Mouse (Mus musculus) kidney, adult 2 months (tissue): ENCODE measurements around the gene Galnt6. TPM values are rescaled to one million over a fixed set of nuclear protein-coding genes. Genes with fewer than 3 reads are reported as not detected.
A peak's percentile ranks its signal among the peaks of the same experiment; 100 is the strongest.

Experiments used
- DNase-seq: peaks from one replicate; pipeline ENCODE4 v3.0.0; 2021
- H3K27ac ChIP-seq: fragments of 200-500 bp; 2 replicates; pipeline ENCODE4 v1.5.1; 2012; ENCODE audit warnings: low read depth, low read length, control low read depth, inconsistent platforms; ENCODE audit not compliant: insufficient read depth
- H3K27me3 ChIP-seq: fragments of 200-500 bp; replicated peaks from 2 replicates; pipeline ENCODE4 v1.6.1; 2012; ENCODE audit warnings: mild to moderate bottlenecking, moderate library complexity, low read length, inconsistent platforms; ENCODE audit not compliant: control insufficient read depth, insufficient read depth
- H3K36me3 ChIP-seq: fragments of 200-500 bp; 2 replicates; pipeline ENCODE4 v1.6.1; 2012; ENCODE audit warnings: mild to moderate bottlenecking, moderate library complexity, low read length, inconsistent platforms; ENCODE audit not compliant: control insufficient read depth, insufficient read depth
- H3K4me1 ChIP-seq: fragments of 200-500 bp; 2 replicates; pipeline ENCODE4 v1.6.1; 2011; ENCODE audit warnings: low read length; ENCODE audit not compliant: control insufficient read depth, insufficient read depth
- H3K4me3 ChIP-seq: fragments of 200-500 bp; 2 replicates; pipeline ENCODE4 v1.5.1; 2011; ENCODE audit warnings: mild to moderate bottlenecking, low read depth, low read length, control low read depth; ENCODE audit not compliant: insufficient read depth
- CTCF ChIP-seq: fragments of 200-500 bp; conservative IDR thresholded peaks from 2 replicates; pipeline ENCODE4 v1.5.1; 2011; ENCODE audit warnings: low read depth, mild to moderate bottlenecking, control low read depth, low read length, moderate library complexity, mixed read lengths; ENCODE audit not compliant: insufficient read depth, insufficient read length
- POLR2A ChIP-seq: fragments of 200-500 bp; IDR thresholded peaks from one replicate; pipeline ENCODE4 v1.6.1; 2011; ENCODE audit warnings: low read depth, low read length, control low read depth
- WGBS: fragments of 180-500 bp; shearing (Covaris S2); methylation state at CpG from one replicate; pipeline ENCODE4 v1.1.7; 2018; 5-methylcytosine and 5-hydroxymethylcytosine counted together
- polyA plus RNA-seq: library from polyadenylated mRNA; depleted of rRNA; stranded (reverse); fragments of >200 nt; gene quantifications from 2 replicates; pipeline ENCODE4 v1.2.3, GENCODE M21; 2012; rRNA removed

Galnt6 gene
- polyA plus RNA-seq, 1 experiment: 1.2 TPM

DNA sequence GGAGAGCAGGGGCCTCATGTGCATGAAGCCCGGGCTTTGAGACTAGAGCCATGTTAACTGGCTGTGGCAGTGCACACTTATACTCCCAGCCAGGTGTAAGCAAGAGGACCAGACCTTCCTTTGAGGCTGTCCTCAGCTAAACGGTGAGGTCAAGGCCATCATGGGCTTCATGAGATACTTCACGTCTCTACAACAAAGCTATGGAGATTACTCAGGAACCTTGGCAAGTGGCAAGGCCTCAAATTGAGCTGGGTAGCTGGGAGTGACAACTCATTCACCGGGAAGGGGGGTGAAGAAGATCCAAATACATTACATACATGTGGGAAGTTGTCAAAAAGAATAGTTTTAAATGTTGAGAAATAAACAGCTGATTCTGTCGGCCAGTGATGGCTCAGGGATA is 68.4 kb downstream of the Galnt6 start:
- TF ChIP-seq POLR2A: no peak
- TF ChIP-seq CTCF: no peak
- Histone ChIP-seq H3K27me3 (no peaks in the 10 kb centered on the region), H3K27ac (no peak overlapping the region), H3K4me3 (no peak overlapping the region), H3K36me3 (no peaks in the 10 kb centered on the region), H3K4me1 (no peaks in the 10 kb centered on the region)
- no peak for DNase-seq
- 91% methylated on average over 5 of the region's 5 CpGs for WGBS

DNA sequence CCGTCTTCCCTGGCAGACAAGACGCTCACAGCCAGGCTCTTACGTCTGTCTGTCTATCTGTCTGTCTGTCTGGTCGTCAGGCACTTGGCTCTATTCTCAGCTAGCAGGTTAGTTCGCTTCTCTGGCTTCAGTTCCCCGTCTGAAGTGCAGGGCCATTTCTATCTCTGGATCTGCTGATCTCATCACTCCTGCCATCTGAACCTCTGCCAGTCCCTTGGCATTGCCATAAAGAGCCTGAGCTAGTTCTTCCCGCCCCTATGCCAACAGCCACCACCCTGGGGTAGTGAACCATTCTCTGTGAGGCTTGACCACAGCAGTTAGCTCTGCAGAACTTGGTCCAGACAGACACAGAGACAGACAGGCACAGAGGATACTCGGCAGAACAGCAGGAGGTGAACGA is 68.9 kb downstream of the Galnt6 start:
- Histone ChIP-seq H3K4me1 (no peaks in the 10 kb centered on the region), H3K36me3 (no peaks in the 10 kb centered on the region), H3K27me3 (no peaks in the 10 kb centered on the region), H3K4me3 (no peak overlapping the region), H3K27ac (no peak overlapping the region)
- no peak for TF ChIP-seq CTCF
- TF ChIP-seq POLR2A: no peak
- peak; percentile 83 for DNase-seq
- WGBS: 63% methylated on average over 9 of the region's 9 CpGs

DNA sequence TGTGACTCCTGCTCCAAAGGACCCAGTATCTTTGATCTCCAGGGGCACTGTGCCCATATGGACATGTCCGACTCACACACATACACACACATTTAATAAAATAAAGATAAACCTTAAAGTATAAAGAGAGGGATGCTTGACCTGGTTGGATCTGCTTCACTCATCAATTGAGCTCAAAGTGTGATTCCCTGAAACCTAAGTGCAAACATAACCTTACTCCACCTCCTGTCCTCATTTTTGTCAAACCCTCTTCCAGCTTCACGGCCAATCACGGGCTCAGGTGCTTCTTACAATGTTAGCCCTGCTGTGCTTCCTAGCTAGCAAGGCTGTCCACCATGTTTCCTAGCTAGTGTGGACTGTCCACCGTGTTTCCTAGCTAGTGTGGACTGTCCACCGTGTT is 74.0 kb downstream of the Galnt6 start:
- H3K27me3 ChIP-seq: no peaks in the 10 kb centered on the region
- DNase-seq: no peak
- no peaks in the 10 kb centered on the region for H3K4me1 ChIP-seq
- no peaks in the 10 kb centered on the region for H3K36me3 ChIP-seq
- no peak for TF ChIP-seq POLR2A
- 86% methylated on average over 5 of the region's 5 CpGs for WGBS
- no peak overlapping the region for H3K27ac ChIP-seq
- H3K4me3 ChIP-seq: no peak overlapping the region

DNA sequence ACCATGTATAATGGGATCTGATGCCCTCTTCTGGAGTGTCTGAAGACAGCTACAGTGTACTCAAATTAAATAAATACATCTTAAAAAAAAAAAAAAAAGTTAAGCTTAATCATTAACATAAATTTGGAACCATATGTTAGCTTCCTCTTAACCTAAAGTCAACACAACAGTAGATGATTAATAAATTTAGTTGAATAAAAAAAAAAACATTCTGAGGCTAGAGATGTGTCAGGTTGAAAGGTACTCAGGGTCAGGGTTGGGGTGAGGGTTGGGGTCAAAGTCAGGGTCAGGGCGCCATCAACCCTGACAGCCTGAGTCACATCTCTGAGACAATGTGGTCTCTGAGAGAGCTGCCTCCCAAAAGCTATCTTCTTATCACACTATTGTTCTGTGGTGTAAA is 74.9 kb downstream of the Galnt6 start:
- H3K4me1 ChIP-seq: no peaks in the 10 kb centered on the region
- 78% methylated on average over 1 of the region's 1 CpGs for WGBS
- H3K27ac ChIP-seq: no peak overlapping the region
- no peak overlapping the region for H3K4me3 ChIP-seq
- H3K36me3 ChIP-seq: no peaks in the 10 kb centered on the region
- no peaks in the 10 kb centered on the region for H3K27me3 ChIP-seq
- no peak for TF ChIP-seq POLR2A
- no peak for TF ChIP-seq CTCF
- no peak for DNase-seq

DNA sequence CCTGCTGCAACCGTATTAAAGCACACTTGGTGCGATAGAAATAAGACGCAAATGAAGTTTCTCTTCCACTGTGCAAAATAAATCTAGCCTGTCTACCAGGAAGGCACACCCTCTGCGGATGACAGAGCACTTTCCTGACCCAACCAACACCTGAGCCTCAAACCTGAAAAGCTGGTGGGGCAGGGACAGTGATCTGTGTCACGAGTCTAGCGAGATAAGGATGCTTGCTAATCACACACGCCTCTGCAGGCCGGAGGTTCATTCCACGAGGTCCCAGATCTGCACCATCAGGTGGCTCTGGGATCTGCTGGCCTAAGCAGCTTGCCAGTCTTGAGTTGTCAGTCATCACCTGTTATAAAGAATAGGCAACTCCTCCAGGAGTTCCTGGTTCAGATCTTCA is 77.6 kb downstream of the Galnt6 start:
- no peak for DNase-seq
- 80% methylated on average over 9 of the region's 9 CpGs for WGBS

DNA sequence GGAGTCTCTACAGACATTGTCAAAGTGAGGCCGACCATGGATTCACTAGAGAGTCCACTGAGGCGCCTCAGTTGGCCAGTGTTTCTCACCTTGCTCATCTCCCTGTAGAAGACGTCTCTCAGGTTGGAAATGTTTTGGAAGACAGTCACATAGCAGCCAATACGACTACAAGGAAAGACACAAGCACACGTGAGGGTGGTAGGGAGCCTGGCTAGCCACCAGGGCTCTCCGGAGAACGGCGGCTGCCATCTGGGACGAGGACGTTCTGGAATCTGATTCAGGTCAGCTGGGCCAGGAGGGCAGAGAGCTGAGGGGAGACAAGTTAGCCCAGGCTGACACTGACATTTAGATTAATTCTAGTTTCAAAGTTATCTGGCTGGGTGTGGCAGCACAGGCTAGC is 79.1 kb downstream of the Galnt6 start:
- no peak for TF ChIP-seq POLR2A
- no peak for TF ChIP-seq CTCF
- H3K27me3 ChIP-seq: no peaks in the 10 kb centered on the region
- no peak overlapping the region for H3K27ac ChIP-seq
- 95% methylated on average over 10 of the region's 10 CpGs for WGBS
- no peak overlapping the region for H3K4me3 ChIP-seq
- H3K36me3 ChIP-seq: no peaks in the 10 kb centered on the region
- no peak for DNase-seq
- H3K4me1 ChIP-seq: no peaks in the 10 kb centered on the region

More for the DNA sequence above, 77.6 kb downstream of the Galnt6 start:
- TF ChIP-seq CTCF (no peak), POLR2A (no peak)
- Histone ChIP-seq H3K36me3 (no peaks in the 10 kb centered on the region), H3K4me3 (no peak overlapping the region), H3K4me1 (no peaks in the 10 kb centered on the region), H3K27me3 (no peaks in the 10 kb centered on the region), H3K27ac (no peak overlapping the region)

DNA sequence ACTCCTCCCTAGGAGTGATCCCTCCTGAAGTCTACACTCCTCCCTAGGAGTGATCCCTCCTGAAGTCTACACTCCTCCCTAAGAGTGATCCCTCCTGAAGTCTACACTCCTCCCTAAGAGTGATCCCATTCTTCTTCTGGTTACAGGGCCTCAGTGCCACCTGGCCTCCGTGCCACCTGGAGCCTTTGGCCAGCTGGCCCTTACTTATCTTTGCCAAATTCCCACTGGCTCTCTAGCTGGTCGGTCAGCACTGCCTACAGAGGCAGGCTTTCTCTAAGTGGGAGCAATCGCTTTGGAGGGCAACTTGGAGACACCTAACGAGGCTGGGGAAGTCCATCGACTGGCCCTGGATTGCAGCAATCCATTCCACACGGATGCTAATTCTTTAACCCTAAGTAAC is 83.0 kb downstream of the Galnt6 start:
- 84% methylated on average over 6 of the region's 6 CpGs for WGBS
- H3K27ac ChIP-seq: no peak overlapping the region
- H3K36me3 ChIP-seq: no peaks in the 10 kb centered on the region
- H3K4me1 ChIP-seq: no peaks in the 10 kb centered on the region; the same call in 1 of the 2 replicates
- no peak for DNase-seq
- TF ChIP-seq CTCF: no peak
- no peak for TF ChIP-seq POLR2A
- no peak overlapping the region for H3K4me3 ChIP-seq
- H3K27me3 ChIP-seq: no peaks in the 10 kb centered on the region

DNA sequence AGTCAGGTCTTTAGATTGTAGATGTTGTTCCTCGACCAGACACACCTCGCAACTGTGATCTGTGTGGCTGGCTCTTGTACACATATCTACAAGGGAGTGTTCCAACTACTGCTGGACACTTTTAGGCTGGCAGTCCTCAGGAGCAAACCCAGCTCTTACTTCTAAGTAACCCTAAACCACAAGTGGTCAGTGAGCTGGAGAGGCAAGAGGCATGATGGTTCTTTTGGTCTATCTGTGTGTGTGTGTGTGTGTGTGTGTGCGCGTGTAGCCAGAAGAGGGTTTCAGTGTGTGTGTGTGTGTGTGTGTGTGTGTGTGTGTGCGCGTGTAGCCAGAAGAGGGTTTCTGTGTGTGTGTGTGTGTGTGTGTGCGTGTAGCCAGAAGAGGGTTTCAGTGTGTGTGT is 86.7 kb downstream of the Galnt6 start:
- H3K36me3 ChIP-seq: no peaks in the 10 kb centered on the region
- no peak overlapping the region for H3K27ac ChIP-seq
- H3K27me3 ChIP-seq: no peaks in the 10 kb centered on the region
- WGBS: 90% methylated on average over 7 of the region's 7 CpGs
- peaks cover 5% of the 10 kb centered on the region; the same call in 1 of the 2 replicates for H3K4me1 ChIP-seq
- DNase-seq: no peak
- no peak overlapping the region for H3K4me3 ChIP-seq
- no peak for TF ChIP-seq POLR2A
- no peak for TF ChIP-seq CTCF

Other genes starting within 250 kb of the Galnt6 start
- 2.6 and 2.7 TPM in 2 replicates for gene Csrnp2, start 233.9 kb downstream of the Galnt6 start, polyA plus RNA-seq
- gene Tfcp2, start 177.4 kb downstream of the Galnt6 start, polyA plus RNA-seq: 18.7 and 20.6 TPM in 2 replicates
- gene Pou6f1, start 129.4 kb downstream of the Galnt6 start, polyA plus RNA-seq: 28.5 and 30.4 TPM in 2 replicates
- gene Dazap2, start 114.0 kb downstream of the Galnt6 start, polyA plus RNA-seq: 578 and 812 TPM in 2 replicates
- 160 and 163 TPM in 2 replicates for gene Smagp, start 92.4 kb downstream of the Galnt6 start, polyA plus RNA-seq
- gene Bin2, start 59.8 kb downstream of the Galnt6 start, polyA plus RNA-seq: 1.7 and 4.7 TPM in 2 replicates
- gene Cela1, start 41.5 kb downstream of the Galnt6 start, polyA plus RNA-seq: 418 and 456 TPM in 2 replicates
- gene Slc4a8, start 32.4 kb upstream of the Galnt6 start, polyA plus RNA-seq: 5.9 TPM in 2 replicates
- 0.45 TPM in 2 replicates for gene Scn8a, start 140.5 kb upstream of the Galnt6 start, polyA plus RNA-seq